Mouse (Mus musculus): ENCODE results near the gene Mrrf. TPM values are rescaled to one million over a fixed set of nuclear protein-coding genes. Genes with fewer than 3 reads are reported as not detected.

Gene Mrrf
- polyA plus RNA-seq, 1 experiment from 2014 or later = 25.7 TPM

- 68% methylated on average over 2 of the region's 2 CpGs for WGBS (ENCODE audit: insufficient replicate concordance)
- H3K36me3 ChIP-seq = peaks cover 25% of the 10 kb centered on the region
These were observed 102.8 kb downstream of the Mrrf start for GRCm38 (mm10) chr2:36238951-36239350.

More at GRCm38 (mm10) chr2:36238951-36239350, 102.8 kb downstream of the Mrrf start:
- Histone ChIP-seq H3K4me3 (no peak overlapping the region), H3K9me3 (replicated peaks) (no peaks in the 10 kb centered on the region), H3K4me1 (peaks cover 35% of the 10 kb centered on the region), H3K4me2 (no peak overlapping the region), H3K27me3 (replicated peaks) (no peaks in the 10 kb centered on the region), H3K9ac (no peak overlapping the region), H3K27ac (no peak overlapping the region)
- ATAC-seq = no peak

Other genes with a start within 250 kb of the Mrrf start
- 1.0 and 1.3 TPM in 2 replicates for gene Ttll11, start 156.5 kb upstream of the Mrrf start, polyA plus RNA-seq (2016; fragmentation: Nextera tagmentation; extraction: Ambion mirVana)
- gene Ndufa8, start 87.0 kb upstream of the Mrrf start, polyA plus RNA-seq (2016; fragmentation: Nextera tagmentation; extraction: Ambion mirVana) = 155 and 162 TPM in 2 replicates
- 0.18 TPM in 1 of 2 replicates, not detected in the other for gene Morn5, start 86.9 kb upstream of the Mrrf start, polyA plus RNA-seq (2016; fragmentation: Nextera tagmentation; extraction: Ambion mirVana)
- gene Lhx6, start 31.0 kb upstream of the Mrrf start, polyA plus RNA-seq (2016; fragmentation: Nextera tagmentation; extraction: Ambion mirVana) = 0.29 and 0.39 TPM in 2 replicates
- gene Rbm18, start 384 bp downstream of the Mrrf start, polyA plus RNA-seq (2016; fragmentation: Nextera tagmentation; extraction: Ambion mirVana) = 28.2 and 29.9 TPM in 2 replicates
- 21.1 and 21.4 TPM in 2 replicates for gene Ptgs1, start 94.0 kb downstream of the Mrrf start, polyA plus RNA-seq (2016; fragmentation: Nextera tagmentation; extraction: Ambion mirVana)
- not detected in 2 replicates for gene Olfr338, start 237.1 kb downstream of the Mrrf start, polyA plus RNA-seq (2016; fragmentation: Nextera tagmentation; extraction: Ambion mirVana)

Data from liver, embryonic 12.5 days (tissue).